Mouse (Mus musculus) retina, embryonic 14.5 days (tissue): ENCODE measurements around the gene Arhgap35.

Experiments used
- DNase-seq: peaks from one replicate; pipeline ENCODE4 v3.0.0-alpha.2; 2015; ENCODE audit warnings: low spot score

Gene Arhgap35

GRCm38 (mm10) chr7:16519310-16519709 lies 95.5 kb downstream of the Arhgap35 start:
- DNase-seq: no peak

GRCm38 (mm10) chr7:16517198-16517597 lies 97.6 kb downstream of the Arhgap35 start:
- no peak for DNase-seq

DNA sequence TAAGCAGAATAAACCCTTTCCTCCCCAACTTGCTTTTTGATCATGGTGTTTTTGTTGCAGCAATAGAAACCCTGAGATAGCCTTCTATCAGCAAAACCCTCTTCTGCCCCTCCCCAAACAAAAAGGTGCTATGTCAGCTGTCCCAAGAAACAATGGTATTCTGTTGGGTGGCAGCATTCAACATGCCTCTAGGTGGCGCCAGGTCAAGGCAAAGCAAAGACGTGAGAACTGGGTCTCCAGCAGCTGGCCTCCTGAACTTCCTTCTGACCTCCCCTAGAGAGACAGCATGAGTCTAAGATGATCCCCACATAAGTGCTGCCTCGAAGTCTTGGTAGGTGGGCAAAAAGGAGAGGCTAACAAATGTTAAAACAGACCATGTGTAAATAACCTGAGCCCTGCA lies 107.5 kb downstream of the Arhgap35 start:
- DNase-seq: peak; percentile 72

DNA sequence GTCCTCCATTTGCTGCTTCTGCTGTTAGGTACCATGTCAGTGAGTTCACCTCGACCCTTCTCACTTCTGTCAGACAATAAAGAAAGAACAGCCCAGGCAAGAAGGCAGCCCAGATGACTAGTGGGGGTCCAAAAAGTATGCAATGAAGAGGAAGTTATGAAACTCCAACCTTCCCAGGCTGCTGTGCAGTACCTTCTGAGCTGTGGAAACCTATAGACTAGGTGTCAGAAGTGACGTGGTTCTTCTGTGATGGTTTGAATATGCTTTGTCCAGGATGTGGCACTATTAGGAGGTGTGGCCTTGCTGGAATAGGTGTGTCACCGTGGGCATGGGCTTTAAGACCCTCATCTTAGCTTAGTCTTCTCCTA lies 109.6 kb downstream of the Arhgap35 start:
- no peak for DNase-seq

- DNase-seq: no peak
Measured at GRCm38 (mm10) chr7:16504573-16505225, 110.1 kb downstream of the Arhgap35 start.

DNA sequence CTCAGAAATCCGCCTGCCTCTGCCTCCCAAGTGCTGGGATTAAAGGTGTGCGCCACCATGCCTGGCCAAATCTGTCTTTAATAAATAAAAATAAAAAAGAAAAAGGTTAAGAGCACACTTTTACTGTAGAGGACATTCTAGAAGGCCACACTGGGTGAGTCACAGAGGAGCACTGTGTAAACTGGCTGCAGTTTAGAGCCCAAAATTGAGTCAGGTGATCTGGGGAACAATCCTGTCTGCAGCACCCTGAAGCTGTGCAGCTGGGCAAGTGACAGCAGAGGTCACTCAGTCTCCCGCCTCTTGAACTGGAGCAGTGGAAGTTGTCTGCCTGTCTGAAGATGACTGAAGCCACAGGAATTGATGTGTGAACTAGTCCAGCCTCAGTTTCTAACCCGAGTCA lies 113.2 kb downstream of the Arhgap35 start:
- no peak for DNase-seq

DNA sequence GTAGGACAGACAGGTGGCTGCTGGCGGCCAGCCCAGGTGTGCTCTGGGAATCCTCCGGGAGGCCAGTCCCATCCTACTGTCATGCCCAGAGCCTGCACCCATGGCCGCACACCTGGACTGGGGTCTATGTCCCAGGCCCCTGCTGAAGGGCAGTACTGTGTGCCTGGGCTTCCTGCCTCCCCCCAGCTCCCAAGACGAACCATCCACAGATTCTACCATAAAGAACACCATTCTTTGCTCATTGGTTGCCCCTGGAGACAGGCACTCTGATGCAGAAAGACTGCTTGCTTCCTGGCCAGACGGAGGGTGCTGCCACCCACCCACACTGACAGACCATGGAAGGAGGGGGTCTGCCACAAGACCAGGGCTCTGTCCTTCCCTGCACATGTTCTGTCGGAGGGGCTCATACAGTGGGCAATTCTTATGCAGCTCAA lies 115.1 kb downstream of the Arhgap35 start:
- no peak for DNase-seq

GRCm38 (mm10) chr7:16496260-16496659 lies 118.5 kb downstream of the Arhgap35 start:
- DNase-seq: no peak

GRCm38 (mm10) chr7:16493361-16493760 lies 121.4 kb downstream of the Arhgap35 start:
- peak; percentile 63 for DNase-seq

DNA sequence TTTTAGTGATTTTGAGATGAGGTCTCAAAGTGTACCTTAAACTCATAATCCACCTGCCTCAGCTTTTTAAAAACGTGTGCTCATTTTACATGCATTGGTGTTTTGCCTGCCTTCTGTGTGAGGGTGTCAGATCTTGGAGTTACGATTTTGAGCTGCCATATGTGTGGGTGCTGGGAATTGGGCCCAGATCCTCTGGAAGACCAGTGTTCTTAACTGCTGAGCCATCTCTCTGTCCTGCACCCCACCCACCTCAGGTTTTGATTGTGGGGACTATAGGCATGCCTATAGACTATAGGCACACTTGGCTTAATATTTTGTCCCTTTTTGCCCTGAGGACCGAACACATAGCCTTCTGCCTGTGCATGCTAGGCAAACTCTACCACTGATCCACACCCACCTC lies 122.6 kb downstream of the Arhgap35 start:
- no peak for DNase-seq

- peak; percentile 81 for DNase-seq
Measured at GRCm38 (mm10) chr7:16491759-16492158, 123.0 kb downstream of the Arhgap35 start.

DNA sequence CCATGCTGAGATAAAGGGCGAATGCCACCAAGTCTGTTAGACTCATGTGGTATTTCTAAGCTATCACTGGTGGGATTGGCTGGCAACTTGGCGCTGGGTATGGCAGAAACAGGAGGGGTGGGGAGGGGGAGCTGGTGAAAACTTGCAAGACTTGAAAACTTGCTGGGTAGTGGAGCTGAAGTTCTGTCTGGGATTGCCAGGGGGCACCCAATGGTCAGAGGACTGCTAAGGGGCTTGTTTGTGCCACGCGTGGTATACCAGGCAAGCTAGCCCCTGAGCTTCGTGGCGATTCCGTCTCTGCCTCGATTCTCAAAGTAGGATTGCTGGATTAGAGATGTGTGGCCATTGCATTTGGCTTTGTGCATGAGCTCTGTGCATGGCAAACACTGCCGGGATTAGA lies 124.8 kb downstream of the Arhgap35 start:
- no peak for DNase-seq

DNA sequence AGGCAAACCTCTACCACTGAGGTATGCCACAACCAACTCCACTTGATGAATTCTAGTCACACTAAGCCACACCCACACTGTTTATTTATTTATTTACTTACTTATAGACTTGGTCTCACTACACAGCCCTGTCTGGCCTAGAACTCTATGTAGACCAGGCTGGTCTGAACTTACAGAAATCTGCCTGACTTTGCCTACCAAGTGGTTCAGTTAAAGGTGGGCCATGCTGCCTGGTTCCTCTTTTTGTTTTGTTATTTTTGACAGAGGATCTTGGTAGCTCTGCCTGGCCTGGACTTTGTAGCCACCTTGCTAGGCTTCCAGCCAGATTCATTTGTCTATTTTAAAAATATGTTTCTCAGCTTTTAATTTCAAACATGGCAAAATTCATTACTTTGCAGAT lies 126.0 kb downstream of the Arhgap35 start:
- no peak for DNase-seq

DNA sequence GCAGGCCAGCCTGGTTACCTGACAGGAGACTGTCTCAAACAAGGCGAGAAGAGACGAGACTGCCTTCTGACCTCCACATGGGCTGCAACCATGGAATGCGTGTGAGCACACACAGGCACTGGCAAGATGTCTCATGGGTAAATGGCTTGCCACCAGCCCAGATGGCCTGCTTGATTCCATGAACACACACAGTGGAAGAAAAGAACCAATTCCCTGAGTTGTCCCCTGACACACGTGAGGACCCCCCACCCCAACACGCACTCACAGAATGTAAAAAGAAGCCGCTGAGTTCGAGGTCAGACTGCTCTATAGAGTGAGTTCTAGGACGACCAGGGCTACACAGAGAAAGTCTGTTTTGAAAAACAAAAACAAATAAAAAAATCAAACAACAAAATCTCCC lies 137.2 kb downstream of the Arhgap35 start, which contains the start of gene Npas1:
TSS of gene Npas1 (minus strand) at position 101 of the 400 bp plus-strand sequence.
- DNase-seq: no peak

DNA sequence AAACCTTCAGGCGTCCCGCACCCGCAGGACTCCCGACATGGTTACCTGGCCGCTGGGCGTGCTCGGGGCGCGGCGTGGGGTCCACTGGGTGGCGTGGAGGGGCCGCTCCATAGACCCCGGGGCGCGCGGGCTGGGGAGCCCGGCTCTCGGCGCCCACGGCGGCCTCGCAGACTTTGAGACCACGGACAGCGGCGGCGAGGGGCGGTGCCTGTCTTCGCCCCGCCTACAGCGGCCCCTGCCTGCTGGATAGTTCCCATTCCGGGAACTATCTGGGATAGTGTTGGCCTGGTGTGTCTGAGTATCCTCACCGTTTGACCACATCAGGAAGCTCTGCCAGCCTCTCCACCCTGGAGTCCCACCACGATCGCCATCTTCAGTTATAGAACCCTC lies 138.2 kb downstream of the Arhgap35 start:
- DNase-seq: peak; percentile 44

- no peak for DNase-seq
Measured at GRCm38 (mm10) chr7:16475764-16476599, 138.8 kb downstream of the Arhgap35 start.

GRCm38 (mm10) chr7:16475321-16475720 lies 139.5 kb downstream of the Arhgap35 start:
- DNase-seq: no peak

DNA sequence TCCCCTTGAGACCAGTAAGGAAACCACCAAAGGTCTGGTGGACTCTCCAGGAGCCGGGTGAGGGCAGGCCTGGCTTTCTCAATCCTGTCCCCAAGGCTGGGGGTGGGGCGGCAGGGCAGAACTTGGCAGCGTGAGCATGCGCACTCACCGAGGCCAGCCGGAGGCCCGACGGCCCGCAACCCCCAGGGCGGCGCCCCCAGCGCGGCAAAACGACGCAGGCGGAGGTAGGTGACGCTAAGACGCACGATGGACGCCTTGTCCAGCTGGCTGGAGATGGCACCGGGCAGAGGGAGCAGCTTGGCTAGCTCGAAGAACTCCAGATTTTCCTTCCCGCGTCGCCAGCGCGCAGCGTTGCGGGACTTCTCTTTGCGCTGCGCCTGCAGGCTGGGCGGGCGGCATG lies 140.3 kb downstream of the Arhgap35 start:
- DNase-seq: peak; percentile 50

DNA sequence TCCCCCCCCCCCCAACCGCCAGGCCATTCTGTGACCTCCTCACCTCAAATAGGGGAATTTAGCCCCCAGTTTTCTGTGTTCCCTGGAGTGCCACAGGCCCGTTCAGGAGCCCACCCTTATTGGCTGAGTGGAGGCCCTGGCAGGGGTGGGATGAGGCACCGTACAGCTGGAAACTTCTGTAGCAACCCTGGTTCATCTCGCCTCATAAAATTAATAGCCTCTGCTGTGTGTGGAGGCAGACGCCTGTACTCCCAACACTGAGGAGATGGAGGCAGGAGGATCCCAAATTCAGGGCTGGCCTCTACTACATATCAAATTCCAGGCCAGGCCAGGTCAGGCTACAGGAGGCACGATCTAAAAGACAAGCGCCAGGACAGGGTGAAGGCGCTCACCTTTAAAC lies 140.9 kb downstream of the Arhgap35 start:
- no peak for DNase-seq

- DNase-seq: peak; percentile 57
Measured at GRCm38 (mm10) chr7:16472116-16472709, 142.6 kb downstream of the Arhgap35 start.

DNA sequence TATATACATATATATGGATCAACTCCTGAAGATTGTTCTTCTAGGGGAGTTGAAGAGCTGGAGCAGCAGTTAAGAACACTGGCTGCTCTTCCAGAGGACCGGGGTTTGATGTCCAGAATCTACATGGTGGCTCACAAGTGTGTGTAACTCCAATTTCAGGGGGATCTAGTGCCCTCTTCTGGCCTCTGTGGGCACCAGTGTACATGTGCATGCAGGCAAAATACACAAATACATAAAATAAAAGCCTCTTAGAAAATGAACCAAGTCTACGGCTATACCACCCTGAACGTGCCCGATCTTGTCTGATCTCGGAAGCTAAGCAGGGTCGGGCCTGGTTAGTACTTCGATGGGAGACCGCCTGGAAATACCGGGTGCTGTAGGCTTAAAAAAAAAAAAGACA lies 143.2 kb downstream of the Arhgap35 start:
- DNase-seq: peak; percentile 56

DNA sequence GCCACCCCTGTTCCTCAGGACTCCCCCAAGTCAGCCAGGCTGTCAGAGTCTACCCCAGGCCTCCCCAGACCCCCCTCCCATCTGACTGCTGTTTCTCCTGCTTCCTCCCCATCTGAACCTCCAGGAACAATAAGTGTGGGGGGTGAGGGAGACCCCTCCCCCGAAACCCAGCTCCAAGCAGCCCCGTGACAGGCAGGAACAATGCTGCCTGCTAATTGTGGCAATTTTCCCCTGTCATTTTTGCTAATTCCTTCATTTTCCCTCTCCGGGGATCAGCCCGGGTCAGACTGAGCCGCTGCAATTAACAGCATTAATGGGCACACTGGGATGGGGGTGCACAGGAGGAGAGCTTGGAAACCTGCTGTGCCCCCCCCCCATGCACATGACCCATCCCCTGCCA lies 146.7 kb downstream of the Arhgap35 start:
- DNase-seq: no peak

DNA sequence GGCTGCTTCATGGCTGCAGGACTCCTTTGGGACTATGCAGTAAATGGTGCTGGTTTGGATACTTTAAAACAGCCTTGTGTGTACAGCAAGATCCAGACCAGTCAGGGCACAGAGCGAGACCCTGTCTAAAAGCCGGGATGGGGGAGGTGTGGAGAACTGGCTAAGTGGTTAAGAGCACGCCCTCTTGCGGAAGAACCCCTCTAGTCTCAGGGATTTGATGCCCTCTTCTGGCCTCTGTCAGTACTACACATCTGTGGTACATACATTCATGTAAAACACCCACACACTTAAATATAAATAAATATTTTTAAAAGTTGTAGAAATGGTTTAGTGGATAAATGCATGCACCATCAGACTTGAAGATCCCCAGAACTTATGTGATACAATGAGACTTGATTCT lies 148.2 kb downstream of the Arhgap35 start:
- DNase-seq: peak; percentile 37
